Mouse (Mus musculus): ENCODE results near the gene Aqp5. TPM values are rescaled to one million over a fixed set of nuclear protein-coding genes. Genes with fewer than 3 reads are reported as not detected.

The Aqp5 gene
- total RNA-seq, 1 experiment from 2014 or later: not detected

DNA sequence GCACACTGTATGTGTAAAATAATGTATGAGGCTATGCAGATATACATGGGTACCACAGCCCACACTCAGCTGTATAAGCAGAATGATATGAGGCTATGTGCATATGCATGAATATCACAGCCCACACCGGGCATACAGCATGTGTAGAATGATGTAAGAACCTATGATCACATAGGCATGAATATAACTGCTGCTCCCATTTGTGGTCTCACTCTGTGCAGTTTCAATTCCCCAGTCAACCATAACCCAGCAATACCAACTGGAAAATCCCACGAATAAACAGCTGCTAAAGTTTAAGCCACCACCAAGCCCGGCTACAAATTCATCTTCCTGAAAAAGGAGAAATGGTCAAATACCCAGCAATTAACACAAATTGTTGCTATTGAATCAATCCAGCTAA, 28.0 kb downstream of the Aqp5 start:
- no peak for ATAC-seq (ENCODE audit: extremely low read depth, insufficient number of reproducible peaks, low FRiP score, poor library complexity, severe bottlenecking)

DNA sequence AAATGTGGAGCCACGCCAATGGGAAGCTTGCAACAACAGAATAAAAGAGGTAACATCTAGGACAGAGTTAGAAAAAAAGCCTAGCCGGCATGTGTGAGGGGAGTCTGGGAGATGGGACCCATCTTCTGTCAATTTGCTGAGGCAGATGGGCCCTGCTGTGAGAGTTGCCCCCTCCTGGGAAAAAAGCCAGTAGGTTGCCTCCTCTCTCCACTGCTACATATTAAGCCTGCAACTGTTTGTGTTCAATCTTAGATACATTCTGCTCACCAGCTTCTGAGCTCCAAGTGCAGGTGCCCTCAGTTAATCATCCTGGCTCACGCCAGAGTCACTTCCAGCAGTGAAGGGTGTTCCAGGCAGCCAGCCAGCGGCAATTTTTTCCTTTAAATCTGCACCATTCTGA, 29.2 kb downstream of the Aqp5 start:
- ATAC-seq (ENCODE audit: extremely low read depth, insufficient number of reproducible peaks, low FRiP score, poor library complexity, severe bottlenecking): no peak

DNA sequence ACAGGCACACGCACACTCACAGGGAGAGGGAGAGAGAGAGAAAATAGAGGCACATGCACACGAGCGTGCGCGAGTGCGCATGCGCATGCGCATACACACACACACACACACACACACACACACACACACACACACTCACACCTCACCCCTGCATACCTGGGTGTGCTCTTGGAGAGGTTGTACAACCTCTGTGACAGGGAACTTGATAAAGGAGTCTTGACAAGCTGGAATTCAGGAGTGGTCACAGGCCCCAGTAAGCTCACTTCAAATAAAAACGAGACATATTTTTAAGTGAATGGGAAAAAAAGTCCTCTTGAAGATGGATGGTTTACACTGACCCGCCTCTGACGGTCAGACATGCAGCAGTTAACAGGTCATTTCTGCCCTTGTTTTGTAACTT, 31.5 kb downstream of the Aqp5 start:
- ATAC-seq (ENCODE audit: extremely low read depth, insufficient number of reproducible peaks, low FRiP score, poor library complexity, severe bottlenecking): no peak

DNA sequence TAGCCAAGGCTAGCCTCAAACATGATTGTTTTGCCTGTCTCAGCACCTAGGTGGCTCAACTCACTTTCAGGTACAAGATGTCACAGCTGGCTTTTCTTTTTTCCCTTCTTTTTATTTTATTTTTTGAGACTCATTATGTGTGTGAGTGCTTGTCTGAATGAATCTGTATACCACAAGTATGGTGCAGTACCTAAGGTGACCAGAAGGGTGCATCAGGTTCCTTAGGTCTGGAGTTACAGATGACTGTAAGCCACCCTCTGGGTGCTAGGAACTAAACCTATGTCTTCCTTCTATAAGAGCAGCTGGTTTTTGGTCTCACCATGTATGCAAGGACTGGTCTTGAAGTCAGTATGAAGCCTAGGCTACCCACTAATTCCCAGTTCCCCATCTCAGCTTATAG, 41.0 kb downstream of the Aqp5 start:
- ATAC-seq (ENCODE audit: extremely low read depth, insufficient number of reproducible peaks, low FRiP score, poor library complexity, severe bottlenecking): no peak

DNA sequence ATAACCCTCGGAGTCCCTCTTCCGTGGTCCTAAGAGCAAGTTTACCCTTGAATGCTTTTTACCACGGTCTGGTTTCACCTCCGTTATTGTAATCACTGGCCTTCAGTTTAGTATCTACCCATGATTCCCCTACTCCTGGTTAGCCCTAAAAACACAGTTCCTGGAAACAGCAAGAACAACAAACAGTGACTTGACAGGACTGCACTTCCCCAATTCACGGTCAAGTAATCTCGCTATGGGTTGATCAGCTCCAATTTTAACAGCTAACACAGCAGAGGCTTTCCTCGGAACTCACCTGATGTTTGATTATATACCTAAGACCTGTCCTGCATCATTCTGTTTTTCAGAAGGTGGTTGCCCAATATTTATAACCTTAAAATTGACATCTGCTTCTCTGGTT, 44.1 kb downstream of the Aqp5 start:
- no peak for ATAC-seq (ENCODE audit: extremely low read depth, insufficient number of reproducible peaks, low FRiP score, poor library complexity, severe bottlenecking)

DNA sequence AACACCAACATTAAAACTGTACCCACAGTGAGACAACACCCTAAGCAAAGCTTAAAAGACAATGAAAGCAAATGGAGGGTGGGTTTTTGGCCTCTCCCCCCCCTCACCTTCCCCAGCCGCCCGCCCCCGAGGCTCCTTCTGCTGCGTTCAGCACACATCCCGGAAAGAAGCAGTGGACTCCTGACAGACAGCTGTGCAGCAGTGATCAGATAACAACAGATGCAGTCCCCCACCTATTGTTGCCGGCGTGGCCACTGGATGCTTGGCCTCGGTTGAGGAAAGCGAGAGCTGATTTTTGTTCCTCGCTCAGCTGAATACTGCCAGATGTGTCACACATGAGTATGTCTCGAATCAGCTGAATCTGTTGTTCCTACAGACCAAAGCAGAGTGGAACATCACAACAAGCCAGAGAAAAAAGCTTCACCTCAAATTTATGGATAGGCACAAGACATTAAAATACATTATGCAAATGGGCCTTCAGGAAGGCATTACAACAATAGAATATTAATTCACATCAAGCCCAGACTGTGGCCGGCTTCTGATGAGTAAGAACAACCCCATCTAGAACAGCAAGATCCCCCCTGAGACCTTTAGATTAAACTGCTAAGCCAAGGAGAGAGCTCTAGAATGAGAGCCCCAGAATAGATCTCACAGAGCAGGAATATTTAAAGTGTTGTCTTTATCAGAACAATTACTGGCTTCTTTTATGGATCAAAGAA, 47.0 kb downstream of the Aqp5 start:
- no peak for ATAC-seq (ENCODE audit: extremely low read depth, insufficient number of reproducible peaks, low FRiP score, poor library complexity, severe bottlenecking)

DNA sequence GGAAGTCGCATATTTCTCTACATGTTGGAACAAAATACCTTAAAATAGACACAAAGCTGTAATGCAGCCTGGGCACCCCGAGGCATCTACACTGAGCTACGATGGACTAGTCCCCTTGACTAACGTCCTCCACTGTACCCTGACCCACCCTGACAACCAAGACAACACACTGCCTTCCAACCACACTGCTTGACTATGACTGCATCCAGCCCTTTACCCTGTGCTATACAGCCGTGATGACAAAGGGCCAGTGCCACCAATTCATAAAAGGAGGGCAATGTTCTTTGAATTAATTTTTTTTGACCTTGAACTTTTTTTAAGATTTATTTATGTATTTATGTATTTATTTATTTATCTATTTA, 47.5 kb downstream of the Aqp5 start:
- no peak for ATAC-seq (ENCODE audit: extremely low read depth, insufficient number of reproducible peaks, low FRiP score, poor library complexity, severe bottlenecking)

DNA sequence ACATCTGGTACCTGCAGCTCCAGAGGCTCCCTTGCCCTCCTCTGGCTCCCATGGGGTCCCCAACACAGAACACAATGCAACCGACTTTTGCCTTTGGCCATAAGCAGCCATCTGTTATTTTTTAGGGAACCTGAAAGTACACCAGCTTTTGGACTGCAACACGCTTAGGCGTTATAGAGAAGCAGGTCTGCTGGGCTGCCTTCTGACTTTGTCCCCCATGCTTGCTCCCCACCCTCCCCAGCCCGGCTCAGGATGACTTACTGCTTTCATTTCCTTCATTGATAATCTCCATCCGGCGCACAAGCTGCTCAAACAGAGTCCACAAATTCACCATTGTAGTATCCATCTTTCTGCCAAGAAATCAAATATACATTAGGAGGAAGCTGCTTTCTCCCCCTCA, 52.0 kb downstream of the Aqp5 start:
- ATAC-seq (ENCODE audit: extremely low read depth, insufficient number of reproducible peaks, low FRiP score, poor library complexity, severe bottlenecking): no peak

DNA sequence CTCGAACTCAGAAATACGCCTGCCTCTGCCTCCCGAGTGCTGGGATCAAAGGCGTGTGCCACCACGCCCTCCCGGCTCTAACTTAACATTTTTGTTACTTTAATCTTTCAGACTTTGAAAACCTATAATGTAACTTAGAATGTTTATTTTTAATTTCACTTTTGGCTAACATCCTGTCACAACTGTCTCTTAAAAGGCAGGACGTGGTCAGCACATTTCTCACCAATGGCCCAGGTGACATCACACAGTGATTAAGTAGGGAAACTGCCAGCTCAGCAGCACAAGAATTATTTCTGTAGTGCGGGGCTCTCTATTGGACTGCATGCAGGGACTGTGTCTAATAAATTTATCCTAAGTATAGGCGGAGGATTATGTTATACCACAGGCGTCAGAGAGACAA, 53.2 kb downstream of the Aqp5 start:
- no peak for ATAC-seq (ENCODE audit: extremely low read depth, insufficient number of reproducible peaks, low FRiP score, poor library complexity, severe bottlenecking)

Other genes starting within 250 kb of the Aqp5 start
- gene Fmnl3, start 220.3 kb upstream of the Aqp5 start, total RNA-seq (2017): 32.8 and 34.3 TPM in 2 replicates
- gene Tmbim6, start 197.9 kb upstream of the Aqp5 start, total RNA-seq (2017): 314 and 339 TPM in 2 replicates
- gene Nckap5l, start 133.0 kb upstream of the Aqp5 start, total RNA-seq (2017): 1.7 and 2.0 TPM in 2 replicates
- 9.1 and 11.3 TPM in 2 replicates for gene Bcdin3d, start 116.1 kb upstream of the Aqp5 start, total RNA-seq (2017)
- gene Faim2, start 62.6 kb upstream of the Aqp5 start, total RNA-seq (2017): not detected in 2 replicates
- gene Aqp2, start 11.7 kb upstream of the Aqp5 start, total RNA-seq (2017): not detected in 2 replicates
- not detected in 2 replicates for gene Aqp6, start 10.6 kb downstream of the Aqp5 start, total RNA-seq (2017)
- gene Racgap1, start 60.9 kb downstream of the Aqp5 start, total RNA-seq (2017): 6.6 and 8.5 TPM in 2 replicates
- gene Asic1, start 79.6 kb downstream of the Aqp5 start, total RNA-seq (2017): 0.23 TPM in 1 of 2 replicates, not detected in the other
- gene Smarcd1, start 111.3 kb downstream of the Aqp5 start, total RNA-seq (2017): 28.9 and 29.6 TPM in 2 replicates
- not detected in 2 replicates for gene Gm17349, start 114.7 kb downstream of the Aqp5 start, total RNA-seq (2017)
- gene Gpd1, start 126.7 kb downstream of the Aqp5 start, total RNA-seq (2017): 1.1 TPM in 1 of 2 replicates, not detected in the other
- 24.1 and 29.8 TPM in 2 replicates for gene Cox14, start 134.8 kb downstream of the Aqp5 start, total RNA-seq (2017)
- gene Cers5, start 182.1 kb downstream of the Aqp5 start, total RNA-seq (2017): 34.4 and 42.8 TPM in 2 replicates

Measured in neutrophil, adult 5-6 weeks (primary cell).